8 mouse cellular contexts compared by ENCODE assay signal in the genomic region with DNA sequence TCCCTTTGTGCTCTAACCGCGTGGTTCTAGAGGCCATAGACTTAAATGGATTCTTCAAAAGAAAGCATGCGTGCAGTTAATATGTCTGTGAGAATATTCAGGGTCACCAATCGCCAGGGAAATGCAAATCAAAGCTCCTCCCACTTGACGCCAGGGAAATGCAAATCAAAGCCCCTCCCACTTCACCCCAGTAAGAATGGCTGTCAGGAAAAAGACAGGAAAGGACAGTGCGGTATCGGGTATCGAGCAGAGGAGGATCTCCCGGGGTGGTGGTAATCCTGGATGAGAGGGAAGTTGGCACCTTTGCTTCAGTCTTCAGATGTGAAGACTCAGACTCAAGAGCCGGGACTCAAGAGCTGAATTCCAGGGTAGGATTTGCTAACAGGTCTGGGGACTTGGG. TPM values are rescaled to one million over a fixed set of nuclear protein-coding genes. Genes with fewer than 3 reads are reported as not detected.
A peak's percentile ranks its signal among the peaks of the same experiment; 100 is the strongest.
DNase-seq lines count a peak whose midpoint lies in the region; ATAC-seq lines count a peak whose summit lies in the region.

No protein-coding gene starts in this region.

- H3K9ac ChIP-seq in kidney, embryonic 15.5 days, result no peak overlapping the region
- no peak overlapping the region for H3K9ac ChIP-seq in forebrain, embryonic 14.5 days (ENCODE audit: low read length)
- H3K9ac ChIP-seq in liver, embryonic 11.5 days (ENCODE audit: low read depth, low read length), result peak overlapping the region; percentile 60
- no peak overlapping the region for H3K9ac ChIP-seq in neural tube, embryonic 15.5 days (replicated peaks)

- 8% methylated on average over 10 of the region's 10 CpGs for WGBS in kidney, embryonic 15.5 days
- 12% methylated on average over 10 of the region's 10 CpGs for WGBS in forebrain, embryonic 14.5 days
- WGBS in liver, embryonic 11.5 days, result 8% methylated on average over 10 of the region's 10 CpGs
- 9% methylated on average over 10 of the region's 10 CpGs for WGBS in neural tube, embryonic 15.5 days

- H3K9me3 ChIP-seq in kidney, embryonic 15.5 days (replicated peaks), result 0 out of 2 replicates have a peak, but pooled peaks cover 3% of the 10 kb centered on the region
- H3K9me3 ChIP-seq in forebrain, embryonic 14.5 days (replicated peaks; ENCODE audit: control insufficient read depth, low read length), result no peaks in the 10 kb centered on the region
- no peaks in the 10 kb centered on the region; the same call in 1 of the 2 replicates for H3K9me3 ChIP-seq in liver, embryonic 11.5 days (ENCODE audit: control insufficient read depth, low read length)
- H3K9me3 ChIP-seq in neural tube, embryonic 15.5 days (replicated peaks), result no peaks in the 10 kb centered on the region

- H3K27ac ChIP-seq in kidney, embryonic 15.5 days, result peak overlapping the region; percentile 48
- H3K27ac ChIP-seq in forebrain, embryonic 14.5 days (ENCODE audit: low read depth, low read length), result no peak overlapping the region
- peak overlapping the region; percentile 54; the same call in 1 of the 2 replicates for H3K27ac ChIP-seq in liver, embryonic 11.5 days (ENCODE audit: low read depth, low read length)
- H3K27ac ChIP-seq in neural tube, embryonic 15.5 days (replicated peaks), result no peak overlapping the region

- H3K4me3 ChIP-seq in kidney, embryonic 15.5 days (replicated peaks), result peak overlapping the region; percentile 18; the same call in 1 of the 2 replicates
- no peak overlapping the region for H3K4me3 ChIP-seq in forebrain, embryonic 14.5 days (ENCODE audit: low read depth, low read length)
- peak overlapping the region; percentile 33 for H3K4me3 ChIP-seq in liver, embryonic 11.5 days (ENCODE audit: low read depth, low read length)
- no peak overlapping the region for H3K4me3 ChIP-seq in neural tube, embryonic 15.5 days (replicated peaks)

- no peak for ATAC-seq in kidney, embryonic 15.5 days (replicated peaks; ENCODE audit: low FRiP score)
- no peak for ATAC-seq in forebrain, embryonic 14.5 days
- ATAC-seq in liver, embryonic 11.5 days (replicated peaks; ENCODE audit: low FRiP score), result 0 out of 2 replicates have a peak, but pooled peaks have one; percentile 9
- no peak for ATAC-seq in neural tube, embryonic 15.5 days (ENCODE audit: low FRiP score)

- peak overlapping the region; percentile 39 for H3K4me2 ChIP-seq in kidney, embryonic 15.5 days
- H3K4me2 ChIP-seq in forebrain, embryonic 14.5 days (ENCODE audit: low read length), result peak overlapping the region; percentile 33; the same call in 1 of the 2 replicates
- H3K4me2 ChIP-seq in liver, embryonic 11.5 days, result peak overlapping the region; percentile 58
- peak overlapping the region; percentile 27 for H3K4me2 ChIP-seq in neural tube, embryonic 15.5 days

- peaks cover 9% of the 10 kb centered on the region for H3K4me1 ChIP-seq in kidney, embryonic 15.5 days
- H3K4me1 ChIP-seq in forebrain, embryonic 14.5 days (ENCODE audit: control insufficient read depth, insufficient read depth, low read length), result peaks cover 5% of the 10 kb centered on the region; the same call in 1 of the 2 replicates
- peaks cover 5% of the 10 kb centered on the region for H3K4me1 ChIP-seq in liver, embryonic 11.5 days (replicated peaks; ENCODE audit: control insufficient read depth, insufficient read depth, low read length)
- peaks cover 3% of the 10 kb centered on the region for H3K4me1 ChIP-seq in neural tube, embryonic 15.5 days

- no peak for DNase-seq in kidney, postnatal 4 days
- peak; percentile 54 for DNase-seq in forebrain, embryonic 14.5 days (ENCODE audit: low spot score)
- peak; percentile 69 for DNase-seq in liver, embryonic 11.5 days (ENCODE audit: low spot score)
- no peak for DNase-seq in layer of hippocampus, postnatal 36 days
- no peak for DNase-seq in right cerebral cortex, postnatal 36 days (ENCODE audit: low spot score in 2 of 2)
- no peak for DNase-seq in adrenal gland, postnatal 36 days

- H3K36me3 ChIP-seq in kidney, embryonic 15.5 days, result no peaks in the 10 kb centered on the region
- no peaks in the 10 kb centered on the region for H3K36me3 ChIP-seq in forebrain, embryonic 14.5 days (ENCODE audit: control insufficient read depth, insufficient read depth, low read length)
- no peaks in the 10 kb centered on the region for H3K36me3 ChIP-seq in liver, embryonic 11.5 days (ENCODE audit: control insufficient read depth, insufficient read depth, low read length)
- no peaks in the 10 kb centered on the region for H3K36me3 ChIP-seq in neural tube, embryonic 15.5 days

- no peaks in the 10 kb centered on the region for H3K27me3 ChIP-seq in kidney, embryonic 15.5 days
- H3K27me3 ChIP-seq in forebrain, embryonic 14.5 days (replicated peaks; ENCODE audit: control insufficient read depth, insufficient read depth, low read length), result no peaks in the 10 kb centered on the region
- no peaks in the 10 kb centered on the region for H3K27me3 ChIP-seq in liver, embryonic 11.5 days (replicated peaks; ENCODE audit: control insufficient read depth, insufficient read depth, low read length)
- no peaks in the 10 kb centered on the region for H3K27me3 ChIP-seq in neural tube, embryonic 15.5 days (replicated peaks)

RNA-seq across cellular contexts. Expression of a gene that starts 4.3 kb away (rescaled TPM):
- polyA plus RNA-seq in kidney, embryonic 15.5 days (2015; fragmentation: Nextera tagmentation; extraction: Ambion mirVana), result 101 and 102 TPM in 2 replicates
- 74.8 and 80.5 TPM in 2 replicates for polyA plus RNA-seq in forebrain, embryonic 14.5 days (2014; fragmentation: Nextera tagmentation; extraction: Ambion mirVana)
- 113 and 130 TPM in 2 replicates for polyA plus RNA-seq in liver, embryonic 11.5 days (2014; fragmentation: Nextera tagmentation; extraction: Ambion mirVana)
- 93.5 and 96.3 TPM in 2 replicates for polyA plus RNA-seq in neural tube, embryonic 15.5 days (2015; fragmentation: Nextera tagmentation; extraction: Ambion mirVana)
- 10 to 100 TPM; 85.0 to 87.8 TPM for total RNA-seq in layer of hippocampus, postnatal 36 days (2021)
- total RNA-seq in adrenal gland, postnatal 36 days (2021), result 100 to 1,000 TPM; 133 to 140 TPM

Comparison
In these comparisons a context has a peak if more than half of its experiments do, and no peak if none do; other contexts are left out.
1. H3K27ac ChIP-seq: peak in kidney, embryonic 15.5 days (single experiment) and liver, embryonic 11.5 days (single experiment); none in forebrain, embryonic 14.5 days (single experiment) and neural tube, embryonic 15.5 days (single experiment).
2. H3K4me3 ChIP-seq: peak in kidney, embryonic 15.5 days (single experiment) and liver, embryonic 11.5 days (single experiment); none in forebrain, embryonic 14.5 days (single experiment) and neural tube, embryonic 15.5 days (single experiment).
3. DNase-seq: peak in forebrain, embryonic 14.5 days (single experiment) and liver, embryonic 11.5 days (single experiment); none in kidney, postnatal 4 days (0 of 2), layer of hippocampus, postnatal 36 days (0 of 2), right cerebral cortex, postnatal 36 days (0 of 2) and adrenal gland, postnatal 36 days (0 of 2).
4. Peak in every context shown above with its lines, with median percentiles within 50 percentile points of each other: H3K4me2 ChIP-seq.